Mouse (Mus musculus): ENCODE results near the gene H2-DMb2. TPM values are rescaled to one million over a fixed set of nuclear protein-coding genes. Genes with fewer than 3 reads are reported as not detected.
A peak's percentile ranks its signal among the peaks of the same experiment; 100 is the strongest.

Gene H2-DMb2
- polyA plus RNA-seq (2014; fragmentation: Nextera tagmentation; extraction: Ambion mirVana), result not detected in 2 replicates

GRCm38 (mm10) chr17:34143033-34143432 is at the start of gene H2-DMb2:
Gene H2-DMb2, plus strand, starts transcription at chr17:34143307.
- H3K9me3 ChIP-seq (replicated peaks; ENCODE audit: control insufficient read depth, low read length), result no peaks in the 10 kb centered on the region

DNA sequence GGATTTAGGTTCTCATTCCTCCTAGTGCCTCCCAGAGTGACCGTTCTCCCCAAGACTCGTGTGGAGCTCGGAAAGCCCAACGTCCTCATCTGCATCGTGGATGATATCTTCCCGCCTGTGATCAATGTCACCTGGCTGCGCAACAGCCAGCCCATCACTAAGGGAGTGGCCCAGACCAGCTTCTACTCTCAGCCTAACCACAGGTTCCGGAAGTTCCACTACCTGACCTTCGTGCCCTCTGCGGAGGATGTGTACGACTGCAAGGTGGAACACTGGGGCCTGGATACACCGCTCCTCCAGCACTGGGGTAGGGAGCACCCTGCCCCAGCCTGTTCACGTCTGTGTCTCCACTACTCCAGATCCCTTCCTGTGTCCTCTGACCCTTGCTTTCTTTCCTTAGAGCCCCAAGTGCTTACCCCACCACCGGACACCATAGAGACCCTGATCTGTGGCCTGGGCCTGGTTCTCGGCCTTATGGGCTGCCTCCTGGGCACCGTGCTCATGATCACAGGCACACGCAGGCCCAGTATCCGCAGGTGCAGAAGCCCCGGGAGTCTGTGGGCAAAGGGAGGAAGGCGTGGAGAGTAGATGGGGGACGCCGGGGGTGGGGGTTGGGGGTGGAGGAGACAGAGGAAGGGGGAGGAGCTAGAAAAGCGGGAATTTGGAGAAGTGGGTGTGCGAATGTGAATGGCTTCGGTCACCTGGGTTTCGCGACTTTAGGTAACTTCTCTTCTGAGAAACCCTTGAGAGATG is 48.6 kb upstream of the H2-DMb2 start:
- no peak overlapping the region for H3K9ac ChIP-seq (replicated peaks; ENCODE audit: low read length)
- H3K4me2 ChIP-seq (ENCODE audit: low read depth, low read length), result no peak overlapping the region
- DNase-seq (ENCODE audit: low spot score) (no peak), ATAC-seq (replicated peaks; ENCODE audit: insufficient number of reproducible peaks, low FRiP score, low TSS enrichment, low read depth) (no peak)
- no peaks in the 10 kb centered on the region for H3K36me3 ChIP-seq (replicated peaks; ENCODE audit: control insufficient read depth, insufficient read depth, low read depth, low read length)
- H3K27ac ChIP-seq (replicated peaks; ENCODE audit: low read depth, low read length), result no peak overlapping the region
- 81% methylated on average over 27 of the region's 27 CpGs for WGBS
- H3K27me3 ChIP-seq (ENCODE audit: control insufficient read depth, insufficient read depth, low read length), result no peaks in the 10 kb centered on the region
- H3K4me1 ChIP-seq (ENCODE audit: control insufficient read depth, insufficient read depth, low read length), result no peaks in the 10 kb centered on the region
- no peaks in the 10 kb centered on the region for H3K9me3 ChIP-seq (replicated peaks; ENCODE audit: control insufficient read depth, low read length)
- no peak overlapping the region for H3K4me3 ChIP-seq (ENCODE audit: low read depth, low read length)

More at GRCm38 (mm10) chr17:34143033-34143432, at the start of gene H2-DMb2:
- DNase-seq (ENCODE audit: low spot score), result peak; percentile 35
- no peak within 1 kb of the TSS for H3K9ac ChIP-seq (replicated peaks; ENCODE audit: low read length)
- H3K27ac ChIP-seq (replicated peaks; ENCODE audit: low read depth, low read length), result no peak within 1 kb of the TSS
- H3K27me3 ChIP-seq (ENCODE audit: control insufficient read depth, insufficient read depth, low read length), result peaks cover 4% of the 10 kb centered on the region
- no peaks in the 10 kb centered on the region for H3K36me3 ChIP-seq (replicated peaks; ENCODE audit: control insufficient read depth, insufficient read depth, low read depth, low read length)
- no peak within 1 kb of the TSS for H3K4me3 ChIP-seq (ENCODE audit: low read depth, low read length)
- no peak for ATAC-seq (replicated peaks; ENCODE audit: insufficient number of reproducible peaks, low FRiP score, low TSS enrichment, low read depth)
- no peaks in the 10 kb centered on the region; the same call in 1 of the 2 replicates for H3K4me1 ChIP-seq (ENCODE audit: control insufficient read depth, insufficient read depth, low read length)
- 27% methylated on average over 7 of the region's 7 CpGs for WGBS
- no peak within 1 kb of the TSS; the same call in 1 of the 2 replicates for H3K4me2 ChIP-seq (ENCODE audit: low read depth, low read length)

GRCm38 (mm10) chr17:34096497-34097010 is 46.6 kb upstream of the H2-DMb2 start:
- 79% methylated on average over 3 of the region's 3 CpGs for WGBS
- no peak for ATAC-seq (replicated peaks; ENCODE audit: insufficient number of reproducible peaks, low FRiP score, low TSS enrichment, low read depth)

GRCm38 (mm10) chr17:34097272-34097671 is 45.8 kb upstream of the H2-DMb2 start:
- H3K4me2 ChIP-seq (ENCODE audit: low read depth, low read length), result no peak overlapping the region
- 64% methylated on average over 5 of the region's 5 CpGs for WGBS

More at GRCm38 (mm10) chr17:34096497-34097010, 46.6 kb upstream of the H2-DMb2 start:
- Histone ChIP-seq H3K4me2 (ENCODE audit: low read depth, low read length) (no peak overlapping the region), H3K4me1 (ENCODE audit: control insufficient read depth, insufficient read depth, low read length) (no peaks in the 10 kb centered on the region), H3K36me3 (replicated peaks; ENCODE audit: control insufficient read depth, insufficient read depth, low read depth, low read length) (no peaks in the 10 kb centered on the region), H3K27me3 (ENCODE audit: control insufficient read depth, insufficient read depth, low read length) (no peaks in the 10 kb centered on the region), H3K9ac (replicated peaks; ENCODE audit: low read length) (no peak overlapping the region), H3K27ac (replicated peaks; ENCODE audit: low read depth, low read length) (no peak overlapping the region), H3K4me3 (ENCODE audit: low read depth, low read length) (no peak overlapping the region), H3K9me3 (replicated peaks; ENCODE audit: control insufficient read depth, low read length) (no peaks in the 10 kb centered on the region)
- DNase-seq (ENCODE audit: low spot score), result no peak

GRCm38 (mm10) chr17:34098709-34099479 is 44.2 kb upstream of the H2-DMb2 start:
- DNase-seq (ENCODE audit: low spot score) (no peak), ATAC-seq (replicated peaks; ENCODE audit: insufficient number of reproducible peaks, low FRiP score, low TSS enrichment, low read depth) (no peak)
- H3K9ac ChIP-seq (replicated peaks; ENCODE audit: low read length), result no peak overlapping the region
- WGBS, result 58% methylated on average over 10 of the region's 10 CpGs
- H3K4me1 ChIP-seq (ENCODE audit: control insufficient read depth, insufficient read depth, low read length), result no peaks in the 10 kb centered on the region
- no peaks in the 10 kb centered on the region for H3K36me3 ChIP-seq (replicated peaks; ENCODE audit: control insufficient read depth, insufficient read depth, low read depth, low read length)
- H3K4me2 ChIP-seq (ENCODE audit: low read depth, low read length), result no peak overlapping the region
- no peak overlapping the region for H3K27ac ChIP-seq (replicated peaks; ENCODE audit: low read depth, low read length)
- no peaks in the 10 kb centered on the region for H3K27me3 ChIP-seq (ENCODE audit: control insufficient read depth, insufficient read depth, low read length)
- H3K9me3 ChIP-seq (replicated peaks; ENCODE audit: control insufficient read depth, low read length), result no peaks in the 10 kb centered on the region
- no peak overlapping the region for H3K4me3 ChIP-seq (ENCODE audit: low read depth, low read length)

More at GRCm38 (mm10) chr17:34097272-34097671, 45.8 kb upstream of the H2-DMb2 start:
- no peaks in the 10 kb centered on the region for H3K9me3 ChIP-seq (replicated peaks; ENCODE audit: control insufficient read depth, low read length)
- H3K27ac ChIP-seq (replicated peaks; ENCODE audit: low read depth, low read length), result no peak overlapping the region
- no peaks in the 10 kb centered on the region for H3K36me3 ChIP-seq (replicated peaks; ENCODE audit: control insufficient read depth, insufficient read depth, low read depth, low read length)
- no peaks in the 10 kb centered on the region for H3K4me1 ChIP-seq (ENCODE audit: control insufficient read depth, insufficient read depth, low read length)
- H3K27me3 ChIP-seq (ENCODE audit: control insufficient read depth, insufficient read depth, low read length), result no peaks in the 10 kb centered on the region
- H3K9ac ChIP-seq (replicated peaks; ENCODE audit: low read length), result no peak overlapping the region
- no peak overlapping the region for H3K4me3 ChIP-seq (ENCODE audit: low read depth, low read length)
- ATAC-seq (replicated peaks; ENCODE audit: insufficient number of reproducible peaks, low FRiP score, low TSS enrichment, low read depth) (no peak), DNase-seq (ENCODE audit: low spot score) (no peak)

DNA sequence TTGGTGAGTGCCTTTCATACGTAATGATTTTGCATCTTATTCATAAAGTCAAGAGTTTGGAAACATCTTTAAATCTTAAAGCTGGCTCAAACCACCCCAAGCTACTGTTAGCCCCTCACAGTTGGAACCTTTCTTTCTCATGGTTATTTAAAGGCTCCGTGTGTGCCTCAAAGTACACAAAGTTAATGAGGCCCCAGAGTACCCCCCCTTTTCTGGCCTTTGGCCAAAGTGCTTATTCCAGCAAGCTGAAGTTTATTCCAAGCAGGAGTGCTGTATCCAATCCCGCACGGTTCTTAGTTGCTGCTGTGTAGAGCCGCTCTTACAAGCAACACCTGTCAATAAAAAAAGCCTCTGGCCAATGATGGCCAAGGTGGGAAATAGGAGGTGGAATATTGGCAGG is 43.6 kb upstream of the H2-DMb2 start:
- 66% methylated on average over 5 of the region's 5 CpGs for WGBS

GRCm38 (mm10) chr17:34101185-34101584 is 41.9 kb upstream of the H2-DMb2 start:
- Histone ChIP-seq H3K27me3 (ENCODE audit: control insufficient read depth, insufficient read depth, low read length) (no peaks in the 10 kb centered on the region), H3K4me2 (ENCODE audit: low read depth, low read length) (no peak overlapping the region), H3K4me3 (ENCODE audit: low read depth, low read length) (no peak overlapping the region), H3K36me3 (replicated peaks; ENCODE audit: control insufficient read depth, insufficient read depth, low read depth, low read length) (no peaks in the 10 kb centered on the region), H3K27ac (replicated peaks; ENCODE audit: low read depth, low read length) (no peak overlapping the region), H3K9me3 (replicated peaks; ENCODE audit: control insufficient read depth, low read length) (no peaks in the 10 kb centered on the region), H3K4me1 (ENCODE audit: control insufficient read depth, insufficient read depth, low read length) (no peaks in the 10 kb centered on the region), H3K9ac (replicated peaks; ENCODE audit: low read length) (no peak overlapping the region)
- peak; percentile 12; the same call in 1 of the 2 replicates for ATAC-seq (replicated peaks; ENCODE audit: insufficient number of reproducible peaks, low FRiP score, low TSS enrichment, low read depth)
- DNase-seq (ENCODE audit: low spot score), result no peak
- WGBS, result 31% methylated on average over 5 of the region's 5 CpGs

More for the DNA sequence above, 43.6 kb upstream of the H2-DMb2 start:
- Histone ChIP-seq H3K27ac (replicated peaks; ENCODE audit: low read depth, low read length) (no peak overlapping the region), H3K4me3 (ENCODE audit: low read depth, low read length) (no peak overlapping the region), H3K27me3 (ENCODE audit: control insufficient read depth, insufficient read depth, low read length) (no peaks in the 10 kb centered on the region), H3K36me3 (replicated peaks; ENCODE audit: control insufficient read depth, insufficient read depth, low read depth, low read length) (no peaks in the 10 kb centered on the region), H3K9me3 (replicated peaks; ENCODE audit: control insufficient read depth, low read length) (no peaks in the 10 kb centered on the region), H3K4me1 (ENCODE audit: control insufficient read depth, insufficient read depth, low read length) (no peaks in the 10 kb centered on the region), H3K9ac (replicated peaks; ENCODE audit: low read length) (no peak overlapping the region), H3K4me2 (ENCODE audit: low read depth, low read length) (no peak overlapping the region)
- ATAC-seq (replicated peaks; ENCODE audit: insufficient number of reproducible peaks, low FRiP score, low TSS enrichment, low read depth), result no peak
- DNase-seq (ENCODE audit: low spot score), result no peak
